Mouse (Mus musculus) testis, adult 2 months (tissue): ENCODE measurements around the gene Pycr1. TPM values are rescaled to one million over a fixed set of nuclear protein-coding genes. Genes with fewer than 3 reads are reported as not detected.

Source experiments
- H3K27ac ChIP-seq: fragments of 200-500 bp; 2 replicates; pipeline ENCODE4 v1.5.1; 2012; ENCODE audit warnings: low read depth, low read length; ENCODE audit not compliant: control insufficient read depth, insufficient read depth
- H3K27me3 ChIP-seq: fragments of 200-500 bp; 2 replicates; pipeline ENCODE4 v1.6.1; 2012; ENCODE audit warnings: mild to moderate bottlenecking, low read length, moderate library complexity; ENCODE audit not compliant: control insufficient read depth, insufficient read depth
- H3K36me3 ChIP-seq: fragments of 200-500 bp; 2 replicates; pipeline ENCODE4 v1.6.1; 2012; ENCODE audit warnings: mild to moderate bottlenecking, low read length; ENCODE audit not compliant: control insufficient read depth, insufficient read depth
- H3K4me1 ChIP-seq: fragments of 200-500 bp; 2 replicates; pipeline ENCODE4 v1.6.1; 2012; ENCODE audit warnings: low read length; ENCODE audit not compliant: control insufficient read depth, insufficient read depth
- H3K4me3 ChIP-seq: fragments of 200-500 bp; 2 replicates; pipeline ENCODE4 v1.5.1; 2012; ENCODE audit warnings: low read depth, mild to moderate bottlenecking, low read length, moderate library complexity, mixed read lengths; ENCODE audit not compliant: control insufficient read depth
- CTCF ChIP-seq: fragments of 200-500 bp; IDR thresholded peaks from 2 replicates; pipeline ENCODE4 v1.5.1; 2012; ENCODE audit warnings: low read depth, mild to moderate bottlenecking, inconsistent platforms, low read length, moderate library complexity; ENCODE audit not compliant: control insufficient read depth, insufficient read depth, insufficient replicate concordance
- POLR2A ChIP-seq: fragments of 200-500 bp; IDR thresholded peaks from 2 replicates; pipeline ENCODE4 v1.6.1; 2012; ENCODE audit warnings: low read depth, mild to moderate bottlenecking, inconsistent platforms, low read length, moderate library complexity; ENCODE audit not compliant: control insufficient read depth
- polyA plus RNA-seq: library from polyadenylated mRNA; depleted of rRNA; stranded (reverse); fragments of >200 nt; gene quantifications from 2 replicates; pipeline ENCODE4 v1.2.3, GENCODE M21; 2012

The Pycr1 gene
- polyA plus RNA-seq, 1 experiment, result 0.98 TPM

DNA sequence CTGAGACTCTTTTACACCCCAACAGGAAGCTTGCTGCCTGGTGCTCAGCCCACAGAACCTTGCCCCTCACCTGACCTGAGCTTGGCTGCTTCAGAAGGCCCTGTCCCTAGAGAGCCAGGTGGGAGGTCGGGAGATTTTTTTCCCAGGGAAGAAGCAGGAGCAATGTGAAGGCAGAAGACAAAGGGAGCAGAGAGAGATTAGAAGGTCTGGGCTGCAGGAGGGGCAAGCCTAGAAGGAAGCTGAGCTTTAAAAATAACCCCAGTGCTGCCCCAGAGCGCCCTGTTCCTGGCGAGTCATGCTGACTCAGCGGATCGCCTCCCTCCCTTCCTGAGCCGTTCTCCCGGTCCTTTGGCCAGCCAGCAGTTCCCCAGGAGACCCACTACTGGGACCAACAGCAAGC lies 13.7 kb downstream of the Pycr1 start:
- Histone ChIP-seq H3K4me1 (peaks cover 24% of the 10 kb centered on the region), H3K27me3 (no peaks in the 10 kb centered on the region), H3K4me3 (no peak overlapping the region), H3K36me3 (no peaks in the 10 kb centered on the region), H3K27ac (peak overlapping the region; percentile 62)
- TF ChIP-seq CTCF, result no peak
- no peak for TF ChIP-seq POLR2A

DNA sequence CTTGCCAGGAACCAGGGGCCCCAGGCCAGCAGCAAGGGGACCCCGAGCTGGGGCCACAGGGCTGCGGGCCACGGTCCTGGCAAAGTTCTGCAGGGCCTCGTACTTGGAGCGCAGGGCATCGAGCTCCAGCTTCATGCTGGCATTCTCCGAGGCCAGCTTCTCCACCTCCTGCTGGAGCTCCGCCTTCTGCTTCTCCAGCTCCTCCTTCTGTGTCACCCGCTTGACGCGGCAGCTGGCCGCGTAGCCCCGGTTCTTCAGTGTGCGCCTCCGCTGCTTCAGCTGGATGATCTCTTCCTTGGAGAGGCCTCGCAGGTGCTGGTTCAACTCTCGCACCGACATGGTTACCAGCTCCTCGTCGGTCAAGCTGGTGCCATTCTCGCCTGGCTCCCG lies 14.2 kb downstream of the Pycr1 start:
- H3K27ac ChIP-seq, result peak overlapping the region; percentile 62
- H3K36me3 ChIP-seq, result no peaks in the 10 kb centered on the region
- H3K4me3 ChIP-seq, result no peak overlapping the region
- no peaks in the 10 kb centered on the region for H3K27me3 ChIP-seq
- peaks cover 23% of the 10 kb centered on the region for H3K4me1 ChIP-seq
- no peak for TF ChIP-seq CTCF
- TF ChIP-seq POLR2A, result no peak

DNA sequence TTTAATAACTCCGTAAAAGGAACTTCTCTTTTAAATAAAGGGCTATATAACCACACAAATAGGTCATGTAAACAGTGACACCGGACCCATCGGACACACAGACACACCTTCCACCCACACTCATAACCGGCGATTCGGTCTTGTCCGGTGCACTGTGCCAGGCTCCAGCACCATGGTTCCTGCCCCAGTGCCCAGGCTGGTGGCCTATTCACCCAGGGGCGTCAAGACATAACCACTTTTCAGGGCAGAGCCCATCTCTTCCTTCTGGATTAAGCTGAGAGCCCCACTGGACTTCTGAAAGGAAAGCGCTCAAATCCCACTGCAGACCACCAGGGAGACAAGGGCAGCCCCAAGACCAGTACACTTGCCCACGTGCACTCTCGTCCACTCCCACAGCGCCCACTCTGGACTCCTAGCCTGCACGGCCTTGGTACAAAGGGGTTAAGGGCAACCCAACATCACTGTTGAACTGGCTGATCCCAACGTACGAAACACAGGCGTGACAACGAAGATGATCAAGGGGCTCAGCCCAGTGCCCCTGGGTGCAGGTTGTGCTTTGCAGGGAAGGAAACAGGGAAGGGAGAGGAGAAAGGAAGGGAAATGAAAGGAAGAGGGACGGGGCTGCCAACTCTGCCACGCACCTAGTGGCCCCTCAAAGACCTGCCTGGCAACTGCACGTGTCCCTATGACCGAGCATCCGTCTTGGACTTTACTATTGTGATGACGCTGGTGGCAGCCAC lies 14.8 kb downstream of the Pycr1 start:
- H3K27ac ChIP-seq, result no peak overlapping the region
- TF ChIP-seq CTCF, result no peak
- H3K4me1 ChIP-seq, result peaks cover 17% of the 10 kb centered on the region
- no peaks in the 10 kb centered on the region for H3K27me3 ChIP-seq
- no peak overlapping the region for H3K4me3 ChIP-seq
- H3K36me3 ChIP-seq, result no peaks in the 10 kb centered on the region

DNA sequence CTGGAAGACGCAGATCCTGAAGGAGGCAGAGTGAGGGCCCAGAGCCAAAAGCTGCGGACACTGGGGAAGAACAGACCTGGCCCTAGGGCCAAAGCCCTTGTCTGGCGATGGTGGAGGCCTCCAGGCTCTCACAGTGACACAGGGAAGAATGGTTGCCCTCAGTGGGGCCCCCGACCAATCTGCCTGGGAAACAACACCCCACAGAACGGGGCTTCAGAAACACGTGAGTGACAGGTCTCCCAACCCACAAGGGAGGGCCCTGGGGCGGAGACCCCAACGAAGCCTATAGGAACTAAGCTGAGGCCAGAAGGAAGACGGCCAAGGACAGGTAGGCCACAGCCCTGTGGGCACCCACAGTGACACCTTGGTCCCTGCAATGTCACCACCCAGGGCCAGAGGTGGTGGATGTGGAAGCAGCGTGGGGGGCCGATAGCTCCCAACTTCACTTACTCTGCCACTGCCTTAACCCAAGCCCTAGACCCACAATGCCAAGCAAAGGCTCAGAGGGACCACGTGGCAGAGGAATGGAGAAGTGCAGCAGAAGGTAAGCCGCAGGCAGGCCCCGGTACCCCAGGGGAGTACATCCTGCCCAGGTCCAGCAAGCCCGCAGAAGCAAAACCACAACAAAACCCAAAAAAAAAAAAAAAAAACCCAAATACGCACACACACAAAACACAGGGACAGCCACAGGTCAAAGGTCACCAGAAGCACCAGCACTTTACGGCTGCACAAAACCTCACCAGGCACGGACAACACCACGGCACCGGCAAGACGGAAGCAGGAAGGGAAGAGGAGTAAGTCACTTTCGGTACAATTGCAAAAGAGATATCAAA lies 15.9 kb downstream of the Pycr1 start:
- Histone ChIP-seq H3K36me3 (no peaks in the 10 kb centered on the region), H3K4me3 (no peak overlapping the region), H3K27me3 (no peaks in the 10 kb centered on the region), H3K4me1 (peaks cover 15% of the 10 kb centered on the region), H3K27ac (no peak overlapping the region)
- TF ChIP-seq POLR2A, result no peak
- TF ChIP-seq CTCF, result no peak

DNA sequence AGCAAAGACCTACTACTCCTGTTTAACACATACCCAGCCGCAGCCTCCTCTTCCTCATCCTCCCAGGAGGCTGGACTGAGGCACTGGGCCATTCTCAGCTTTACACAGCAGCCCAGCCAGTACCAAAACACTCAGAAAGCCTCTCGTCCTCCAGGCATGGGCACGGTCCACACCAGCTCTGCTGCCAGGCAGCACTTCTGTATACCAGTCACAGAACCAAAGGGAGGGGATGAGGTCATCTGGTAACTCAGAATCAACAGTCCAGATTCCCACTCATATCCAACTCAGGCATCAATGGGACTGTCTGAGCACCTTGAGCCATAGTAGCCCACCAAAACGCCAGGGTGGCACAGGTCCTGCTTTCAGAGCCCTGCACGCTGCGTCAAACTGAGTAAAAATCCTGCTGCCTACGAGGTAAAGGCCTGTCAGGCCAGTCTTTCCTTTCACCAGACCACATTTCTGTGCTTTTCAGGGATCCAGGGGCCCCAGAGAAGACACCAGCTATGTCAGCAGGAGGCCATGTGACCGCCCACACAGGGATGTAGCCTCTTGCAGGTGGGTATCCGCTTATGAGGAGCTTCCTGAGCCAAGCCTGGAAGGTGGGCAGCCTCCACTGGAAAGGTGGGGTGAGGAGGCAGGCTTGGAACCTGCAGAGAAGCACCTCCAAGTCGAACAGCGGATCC lies 16.6 kb downstream of the Pycr1 start:
- peaks cover 8% of the 10 kb centered on the region for H3K4me1 ChIP-seq
- H3K4me3 ChIP-seq, result no peak overlapping the region
- H3K27ac ChIP-seq, result no peak overlapping the region
- H3K27me3 ChIP-seq, result no peaks in the 10 kb centered on the region
- TF ChIP-seq POLR2A (no peak), CTCF (no peak)
- no peaks in the 10 kb centered on the region for H3K36me3 ChIP-seq

DNA sequence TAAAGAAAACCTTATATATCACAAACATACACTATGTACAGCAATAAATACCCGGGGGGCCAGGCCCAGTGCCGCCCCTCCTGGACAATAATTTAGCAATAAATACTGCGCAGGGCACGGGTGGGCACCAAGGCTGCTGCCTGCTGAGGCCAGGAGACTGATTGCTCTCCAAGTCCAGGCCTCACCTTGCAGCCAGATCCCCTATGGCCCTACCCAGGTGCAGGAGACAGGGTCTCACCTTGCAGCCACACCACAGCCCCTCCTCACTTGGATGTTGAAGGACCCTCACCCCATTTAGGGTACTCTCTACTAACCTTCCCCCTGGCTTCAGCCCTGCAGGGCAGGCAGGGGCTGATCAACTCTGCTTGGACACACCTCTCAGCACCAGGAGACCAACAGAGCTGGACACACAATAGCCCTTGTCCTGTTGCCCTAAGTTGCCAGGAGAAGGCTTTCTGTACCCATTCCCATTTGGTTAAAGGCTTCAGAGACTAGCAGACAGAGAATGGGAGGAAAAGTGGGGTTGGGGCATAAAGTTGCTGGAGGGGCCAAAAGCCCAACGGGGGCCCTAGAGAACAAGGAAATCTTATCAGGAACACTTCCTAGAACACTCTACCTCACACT lies 18.3 kb downstream of the Pycr1 start, which contains the start of gene Sirt7:
Gene Sirt7 (minus strand): TSS at position 89 of the 624 bp plus-strand sequence.
- H3K4me1 ChIP-seq, result peaks cover 8% of the 10 kb centered on the region
- H3K4me3 ChIP-seq, result peak within 1 kb of the TSS; percentile 82
- H3K27me3 ChIP-seq, result no peaks in the 10 kb centered on the region
- peak within 1 kb of the TSS; percentile 21; the same call in 1 of the 2 replicates for H3K27ac ChIP-seq
- TF ChIP-seq POLR2A (no peak), CTCF (no peak)
- H3K36me3 ChIP-seq, result no peaks in the 10 kb centered on the region
